Mouse (Mus musculus) CH12.LX (cell line): ENCODE measurements around the gene Rars2. TPM values are rescaled to one million over a fixed set of nuclear protein-coding genes. Genes with fewer than 3 reads are reported as not detected.

Experiments used
- DNase-seq: peaks from one replicate; pipeline ENCODE4 v3.0.0-alpha.2; 2013; ENCODE audit errors: extremely low read depth
- H3K27ac ChIP-seq: 2 replicates; pipeline ENCODE4 v1.5.1; 2012; ENCODE audit warnings: low read depth, mild to moderate bottlenecking, control low read depth, moderate library complexity; ENCODE audit not compliant: insufficient read depth
- H3K27me3 ChIP-seq: replicated peaks from 2 replicates; pipeline ENCODE3; 2012; ENCODE audit warnings: inconsistent platforms
- H3K36me3 ChIP-seq, 2 experiments: replicated peaks in 1 of 2; 2 replicates each; pipeline versions ENCODE3 to v1.6.1; 2012; ENCODE audit warnings: inconsistent platforms in 1 of 2, low read length in 1 of 2, mild to moderate bottlenecking in 1 of 2, mixed read lengths in 1 of 2, moderate library complexity in 1 of 2; ENCODE audit not compliant: control insufficient read depth in 1 of 2, insufficient read depth in 1 of 2
- H3K4me1 ChIP-seq, 2 experiments: 2 replicates each; pipeline ENCODE4 v1.6.1; 2012; ENCODE audit warnings: inconsistent platforms in 1 of 2, moderate library complexity in 1 of 2; ENCODE audit not compliant: insufficient read depth in 2 of 2, control insufficient read depth in 1 of 2
- H3K4me2 ChIP-seq: 2 replicates; pipeline ENCODE4 v1.6.1; 2012; ENCODE audit warnings: low read depth, mild to moderate bottlenecking, control low read depth; ENCODE audit not compliant: poor library complexity, insufficient read depth, severe bottlenecking
- H3K4me3 ChIP-seq, 3 experiments: fragments of 150-350 bp in 1 of 3; sonication (generic) in 1 of 3; replicated peaks in 1 of 3; 2 replicates each; pipeline versions ENCODE3 to v1.5.1; 2011 to 2012; ENCODE audit warnings: low read depth in 2 of 3, low read length in 2 of 3, mild to moderate bottlenecking in 2 of 3, moderate library complexity in 2 of 3, control low read depth in 1 of 3, improper control_type of control experiment in 1 of 3, inconsistent platforms in 1 of 3, mixed read lengths in 1 of 3; ENCODE audit not compliant: poor library complexity in 1 of 3
- H3K79me2 ChIP-seq: replicated peaks from 2 replicates; pipeline ENCODE4 v1.6.1; 2012; ENCODE audit warnings: mild to moderate bottlenecking, moderate library complexity; ENCODE audit not compliant: control insufficient read depth, poor library complexity, insufficient read depth, severe bottlenecking; ENCODE audit errors: extremely low read depth
- H3K9ac ChIP-seq: 2 replicates; pipeline ENCODE4 v1.6.1; 2012; ENCODE audit warnings: low read depth, mild to moderate bottlenecking, control low read depth, moderate library complexity; ENCODE audit not compliant: insufficient read depth
- H3K9me3 ChIP-seq: replicated peaks from 2 replicates; pipeline ENCODE3; 2012; ENCODE audit warnings: low read length, inconsistent platforms, mixed read lengths
- CHD1 ChIP-seq: IDR thresholded peaks from 2 replicates; pipeline ENCODE4 v1.6.1; 2012; ENCODE audit warnings: low read depth, low read length, improper control_type of control experiment, inconsistent platforms
- ELF1 ChIP-seq: IDR thresholded peaks from 2 replicates; pipeline ENCODE4 v1.6.1; 2014; ENCODE audit warnings: low read depth, mild to moderate bottlenecking, inconsistent platforms, low read length, improper control_type of control experiment
- EP300 ChIP-seq: IDR thresholded peaks from 2 replicates; pipeline ENCODE4 v1.6.1; 2011; ENCODE audit warnings: low read length, improper control_type of control experiment
- ETS1 ChIP-seq: conservative IDR thresholded peaks from 2 replicates; pipeline ENCODE4 v1.6.1; 2012; ENCODE audit warnings: low read depth, mild to moderate bottlenecking, inconsistent platforms, low read length, improper control_type of control experiment, moderate library complexity
- IRF4 ChIP-seq: IDR thresholded peaks from 2 replicates; pipeline ENCODE4 v1.6.1; 2014; ENCODE audit warnings: low read depth, mild to moderate bottlenecking, inconsistent platforms, low read length, improper control_type of control experiment
- KAT2A ChIP-seq: IDR thresholded peaks from 2 replicates; pipeline ENCODE4 v1.6.1; 2012; ENCODE audit warnings: low read length, improper control_type of control experiment, inconsistent platforms; ENCODE audit not compliant: insufficient replicate concordance
- MAFK ChIP-seq: IDR thresholded peaks from 2 replicates; pipeline ENCODE4 v1.6.1; 2011; ENCODE audit warnings: low read length, improper control_type of control experiment; ENCODE audit not compliant: insufficient replicate concordance
- MAX ChIP-seq: IDR thresholded peaks from 2 replicates; pipeline ENCODE4 v1.6.1; 2011; ENCODE audit warnings: low read length, improper control_type of control experiment
- MEF2A ChIP-seq: IDR thresholded peaks from 2 replicates; pipeline ENCODE4 v1.6.1; 2014; ENCODE audit warnings: low read depth, mild to moderate bottlenecking, inconsistent platforms, low read length, improper control_type of control experiment, borderline replicate concordance
- MXI1 ChIP-seq: IDR thresholded peaks from 2 replicates; pipeline ENCODE4 v1.6.1; 2011; ENCODE audit warnings: mild to moderate bottlenecking, low read depth, low read length, improper control_type of control experiment
- NELFE ChIP-seq: IDR thresholded peaks from 2 replicates; pipeline ENCODE4 v1.6.1; 2011; ENCODE audit warnings: low read depth, low read length, improper control_type of control experiment
- NRF1 ChIP-seq: IDR thresholded peaks from 2 replicates; pipeline ENCODE4 v1.6.1; 2014; ENCODE audit warnings: low read depth, mild to moderate bottlenecking, inconsistent platforms, low read length, improper control_type of control experiment, moderate library complexity
- PAX5 ChIP-seq: IDR thresholded peaks from 2 replicates; pipeline ENCODE4 v1.6.1; 2012; ENCODE audit warnings: low read length, inconsistent platforms, mixed read lengths
- POLR2AphosphoS2 ChIP-seq: IDR thresholded peaks from 2 replicates; pipeline ENCODE4 v1.6.1; 2011; ENCODE audit warnings: low read depth, low read length, improper control_type of control experiment
- RAD21 ChIP-seq: IDR thresholded peaks from 2 replicates; pipeline ENCODE4 v1.6.1; 2011; ENCODE audit warnings: low read depth, mild to moderate bottlenecking, low read length, improper control_type of control experiment, moderate library complexity
- RCOR1 ChIP-seq: conservative IDR thresholded peaks from 2 replicates; pipeline ENCODE4 v1.6.1; 2012; ENCODE audit warnings: low read depth, mild to moderate bottlenecking, inconsistent platforms, low read length, improper control_type of control experiment
- SIN3A ChIP-seq: IDR thresholded peaks from 2 replicates; pipeline ENCODE4 v1.6.1; 2012; ENCODE audit warnings: low read length, improper control_type of control experiment, inconsistent platforms
- SMC3 ChIP-seq: IDR thresholded peaks from 2 replicates; pipeline ENCODE4 v1.6.1; 2011; ENCODE audit warnings: low read depth, low read length, improper control_type of control experiment
- TCF12 ChIP-seq: IDR thresholded peaks from 2 replicates; pipeline ENCODE4 v1.6.1; 2014; ENCODE audit warnings: low read depth, mild to moderate bottlenecking, inconsistent platforms, low read length, improper control_type of control experiment
- UBTF ChIP-seq: IDR thresholded peaks from 2 replicates; pipeline ENCODE4 v1.6.1; 2012; ENCODE audit warnings: low read depth, mild to moderate bottlenecking, inconsistent platforms, low read length, improper control_type of control experiment, moderate library complexity
- USF1 ChIP-seq: IDR thresholded peaks from 2 replicates; pipeline ENCODE4 v1.6.1; 2014; ENCODE audit warnings: low read depth, mild to moderate bottlenecking, inconsistent platforms, low read length, improper control_type of control experiment
- ZC3H11A ChIP-seq: IDR thresholded peaks from 2 replicates; pipeline ENCODE4 v1.6.1; 2012; ENCODE audit warnings: low read depth, mild to moderate bottlenecking, inconsistent platforms, low read length, improper control_type of control experiment
- ZKSCAN1 ChIP-seq: IDR thresholded peaks from 2 replicates; pipeline ENCODE4 v1.6.1; 2012; ENCODE audit warnings: low read depth, inconsistent platforms, low read length, improper control_type of control experiment, borderline replicate concordance
- ZMIZ1 ChIP-seq: IDR thresholded peaks from 2 replicates; pipeline ENCODE4 v1.6.1; 2012; ENCODE audit warnings: low read depth, mild to moderate bottlenecking, inconsistent platforms, low read length, improper control_type of control experiment
- ZNF384 ChIP-seq: IDR thresholded peaks from 2 replicates; pipeline ENCODE4 v1.6.1; 2012; ENCODE audit warnings: low read depth, low read length, improper control_type of control experiment, inconsistent platforms
- dilution Hi-C: fragments of 300-500 bp; cut with MboI; formaldehyde crosslinking; loops from 2 replicates; pipeline ENCODE4 v1.14.3; 2020; ENCODE audit warnings: low sequenced_read_pairs; ENCODE audit not compliant: extremely low pct_unique_long_range_greater_than_20kb, extremely low pct_ligation_motif_present
- in situ Hi-C: fragments of 300-500 bp; cut with MboI; formaldehyde crosslinking; loops from 3 replicates; pipeline ENCODE4 v1.14.3; 2019; ENCODE audit warnings: low sequenced_read_pairs, low pct_ligation_motif_present, low pct_unique_long_range_greater_than_20kb, mixed read lengths
- polyA plus RNA-seq: library from polyadenylated mRNA; unstranded; fragments of >175 nt; gene quantifications from 2 replicates; pipeline ENCODE4 v1.2.1, GENCODE M21; 2012; ENCODE audit warnings: low read depth; ENCODE audit not compliant: insufficient read length
- total RNA-seq, 2 experiments: library from RNA; depleted of rRNA; stranded (reverse); fragments of 300-350 nt in 1 of 2; fragments of >200 nt in 1 of 2; gene quantifications; 2 replicates each; pipeline ENCODE4 v1.2.3; 2012 to 2014

The Rars2 gene
- total and polyA plus RNA-seq, 3 experiments: 45.4 to 72.6 (median 61.4) TPM

DNA sequence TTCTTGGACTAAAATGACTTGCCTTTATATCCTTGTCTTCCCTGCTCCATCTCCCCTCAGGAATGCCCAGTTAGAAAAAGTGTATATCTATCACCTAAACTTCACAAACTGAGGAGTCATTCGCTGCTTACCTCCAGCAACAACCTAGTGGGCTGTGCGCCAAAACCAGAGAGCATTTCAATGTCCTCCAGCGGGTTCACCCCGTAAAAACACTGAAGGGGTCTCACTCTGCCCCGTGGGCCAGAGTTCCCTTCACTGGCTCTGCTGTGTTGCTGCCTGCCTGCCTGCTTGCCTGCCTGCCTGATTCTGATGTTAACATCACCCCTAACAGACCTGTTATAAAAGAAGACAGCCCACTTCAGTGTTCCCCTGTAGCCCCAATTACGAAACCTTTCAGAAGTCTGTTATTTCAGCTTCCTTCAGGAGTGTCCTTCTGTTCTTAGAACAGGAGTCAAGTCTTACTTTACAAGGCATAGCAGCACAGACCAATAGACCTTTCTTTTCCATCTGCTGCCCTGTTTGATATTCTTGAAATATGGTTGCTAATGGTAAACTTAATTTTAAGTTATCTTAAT lies 1.1 kb upstream of the Rars2 start:
- Histone ChIP-seq H3K27ac (no peak overlapping the region), H3K9ac (peak overlapping the region; percentile 92), H3K27me3 (no peaks in the 10 kb centered on the region), H3K4me3 (peak overlapping the region; percentile 89 to 100 (median 90)), H3K36me3 (peaks cover 10 to 34% of the 10 kb centered on the region in 2 experiments), H3K9me3 (no peaks in the 10 kb centered on the region), H3K79me2 (peaks cover 51% of the 10 kb centered on the region), H3K4me2 (peak overlapping the region; percentile 69), H3K4me1 (peaks cover 0 to 37% of the 10 kb centered on the region in 2 experiments; a peak in 2 of 4 replicates)
- dilution Hi-C loops (no loop called here), in situ Hi-C loops (no loop called here)
- DNase-seq: peak; percentile 16
- TF ChIP-seq TCF12: no peak
- TF ChIP-seq CHD1: no peak
- TF ChIP-seq ELF1: no peak
- TF ChIP-seq ZKSCAN1: no peak
- no peak for TF ChIP-seq KAT2A
- no peak for TF ChIP-seq ZNF384
- TF ChIP-seq MXI1: no peak
- no peak for TF ChIP-seq SMC3
- TF ChIP-seq ZC3H11A: no peak
- no peak for TF ChIP-seq SIN3A
- TF ChIP-seq RCOR1: no peak
- TF ChIP-seq MAFK: no peak
- no peak for TF ChIP-seq IRF4
- no peak for TF ChIP-seq MAX

DNA sequence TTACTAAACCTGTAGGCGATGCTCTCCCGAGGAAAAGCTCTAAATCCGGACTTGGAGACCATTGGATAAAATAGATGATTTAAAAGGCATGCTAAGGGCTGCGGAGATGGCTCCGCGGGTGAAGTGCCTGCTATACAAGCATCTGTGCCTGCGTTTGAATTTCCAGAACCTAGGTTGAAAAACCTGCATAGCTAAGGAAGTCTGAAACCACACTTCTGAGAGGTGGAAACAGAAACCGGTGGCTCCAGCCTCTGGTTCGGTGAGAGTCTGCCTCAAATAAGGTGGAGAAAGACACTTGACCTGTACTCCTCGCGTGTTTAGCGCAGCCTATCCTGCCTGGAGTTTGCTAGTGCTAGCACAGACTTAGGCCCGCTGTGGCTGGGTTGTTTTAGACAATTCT lies 546 bp downstream of the Rars2 start:
- peak overlapping the region; percentile 89 to 100 (median 90) for H3K4me3 ChIP-seq
- in situ Hi-C loops (no loop called here), dilution Hi-C loops (no loop called here)
- H3K79me2 ChIP-seq: peaks cover 51% of the 10 kb centered on the region
- peak overlapping the region; percentile 92 for H3K9ac ChIP-seq
- DNase-seq: peak; percentile 24
- no peaks in the 10 kb centered on the region for H3K27me3 ChIP-seq
- H3K27ac ChIP-seq: no peak overlapping the region
- H3K4me1 ChIP-seq: peaks cover 0 to 37% of the 10 kb centered on the region in 2 experiments; a peak in 2 of 4 replicates
- no peaks in the 10 kb centered on the region for H3K9me3 ChIP-seq
- H3K4me2 ChIP-seq: peak overlapping the region; percentile 81
- TF ChIP-seq UBTF (no peak), ZNF384 (no peak), MEF2A (no peak), MAFK (no peak), ZKSCAN1 (no peak), IRF4 (no peak), SIN3A (no peak), ETS1 (no peak), MXI1 (no peak), USF1 (no peak), PAX5 (no peak), NRF1 (no peak), RAD21 (no peak), EP300 (no peak), POLR2AphosphoS2 (no peak), ZMIZ1 (no peak), NELFE (no peak), CHD1 (no peak), MAX (no peak)
- TF ChIP-seq, all 38 proteins: peak for 0
- peaks cover 3 to 27% of the 10 kb centered on the region in 2 experiments for H3K36me3 ChIP-seq
